Mouse (Mus musculus) CH12.LX (cell line): Measurements from ENCODE around the gene Fgfbp3. TPM values are rescaled to one million over a fixed set of nuclear protein-coding genes. Genes with fewer than 3 reads are reported as not detected.

Experiments used
- DNase-seq: peaks from one replicate; pipeline ENCODE4 v3.0.0-alpha.2; 2013; ENCODE audit errors: extremely low read depth
- H3K27ac ChIP-seq: 2 replicates; pipeline ENCODE4 v1.5.1; 2012; ENCODE audit warnings: low read depth, mild to moderate bottlenecking, control low read depth, moderate library complexity; ENCODE audit not compliant: insufficient read depth
- H3K27me3 ChIP-seq: replicated peaks from 2 replicates; pipeline ENCODE3; 2012; ENCODE audit warnings: inconsistent platforms
- H3K36me3 ChIP-seq, 2 experiments: replicated peaks in 1 of 2; 2 replicates each; pipeline versions ENCODE3 to v1.6.1; 2012; ENCODE audit warnings: inconsistent platforms in 1 of 2, low read length in 1 of 2, mild to moderate bottlenecking in 1 of 2, mixed read lengths in 1 of 2, moderate library complexity in 1 of 2; ENCODE audit not compliant: control insufficient read depth in 1 of 2, insufficient read depth in 1 of 2
- H3K4me1 ChIP-seq, 2 experiments: 2 replicates each; pipeline ENCODE4 v1.6.1; 2012; ENCODE audit warnings: inconsistent platforms in 1 of 2, moderate library complexity in 1 of 2; ENCODE audit not compliant: insufficient read depth in 2 of 2, control insufficient read depth in 1 of 2
- H3K4me2 ChIP-seq: 2 replicates; pipeline ENCODE4 v1.6.1; 2012; ENCODE audit warnings: low read depth, mild to moderate bottlenecking, control low read depth; ENCODE audit not compliant: poor library complexity, insufficient read depth, severe bottlenecking
- H3K4me3 ChIP-seq, 3 experiments: fragments of 150-350 bp in 1 of 3; sonication (generic) in 1 of 3; replicated peaks in 1 of 3; 2 replicates each; pipeline versions ENCODE3 to v1.5.1; 2011 to 2012; ENCODE audit warnings: low read depth in 2 of 3, low read length in 2 of 3, mild to moderate bottlenecking in 2 of 3, moderate library complexity in 2 of 3, control low read depth in 1 of 3, improper control_type of control experiment in 1 of 3, inconsistent platforms in 1 of 3, mixed read lengths in 1 of 3; ENCODE audit not compliant: poor library complexity in 1 of 3
- H3K79me2 ChIP-seq: replicated peaks from 2 replicates; pipeline ENCODE4 v1.6.1; 2012; ENCODE audit warnings: mild to moderate bottlenecking, moderate library complexity; ENCODE audit not compliant: control insufficient read depth, poor library complexity, insufficient read depth, severe bottlenecking; ENCODE audit errors: extremely low read depth
- H3K9ac ChIP-seq: 2 replicates; pipeline ENCODE4 v1.6.1; 2012; ENCODE audit warnings: low read depth, mild to moderate bottlenecking, control low read depth, moderate library complexity; ENCODE audit not compliant: insufficient read depth
- H3K9me3 ChIP-seq: replicated peaks from 2 replicates; pipeline ENCODE3; 2012; ENCODE audit warnings: low read length, inconsistent platforms, mixed read lengths
- CHD1 ChIP-seq: IDR thresholded peaks from 2 replicates; pipeline ENCODE4 v1.6.1; 2012; ENCODE audit warnings: low read depth, low read length, improper control_type of control experiment, inconsistent platforms
- CHD2 ChIP-seq: IDR thresholded peaks from 2 replicates; pipeline ENCODE4 v1.6.1; 2011; ENCODE audit warnings: low read length, improper control_type of control experiment
- CTCF ChIP-seq, 2 experiments: IDR thresholded peaks in 1 of 2; conservative IDR thresholded peaks in 1 of 2; 2 replicates each; pipeline ENCODE4 v1.5.1; 2011 to 2012; ENCODE audit warnings: low read depth in 2 of 2, low read length in 2 of 2, improper control_type of control experiment in 1 of 2, inconsistent platforms in 1 of 2, mild to moderate bottlenecking in 1 of 2, moderate library complexity in 1 of 2
- ELF1 ChIP-seq: IDR thresholded peaks from 2 replicates; pipeline ENCODE4 v1.6.1; 2014; ENCODE audit warnings: low read depth, mild to moderate bottlenecking, inconsistent platforms, low read length, improper control_type of control experiment
- EP300 ChIP-seq: IDR thresholded peaks from 2 replicates; pipeline ENCODE4 v1.6.1; 2011; ENCODE audit warnings: low read length, improper control_type of control experiment
- ETS1 ChIP-seq: conservative IDR thresholded peaks from 2 replicates; pipeline ENCODE4 v1.6.1; 2012; ENCODE audit warnings: low read depth, mild to moderate bottlenecking, inconsistent platforms, low read length, improper control_type of control experiment, moderate library complexity
- GABPA ChIP-seq: IDR thresholded peaks from 2 replicates; pipeline ENCODE4 v1.6.1; 2012; ENCODE audit warnings: low read depth, low read length, improper control_type of control experiment, inconsistent platforms; ENCODE audit not compliant: insufficient replicate concordance
- HCFC1 ChIP-seq: IDR thresholded peaks from 2 replicates; pipeline ENCODE4 v1.6.1; 2012; ENCODE audit warnings: low read depth, mild to moderate bottlenecking, inconsistent platforms, low read length, improper control_type of control experiment
- IRF4 ChIP-seq: IDR thresholded peaks from 2 replicates; pipeline ENCODE4 v1.6.1; 2014; ENCODE audit warnings: low read depth, mild to moderate bottlenecking, inconsistent platforms, low read length, improper control_type of control experiment
- KAT2A ChIP-seq: IDR thresholded peaks from 2 replicates; pipeline ENCODE4 v1.6.1; 2012; ENCODE audit warnings: low read length, improper control_type of control experiment, inconsistent platforms; ENCODE audit not compliant: insufficient replicate concordance
- MAFK ChIP-seq: IDR thresholded peaks from 2 replicates; pipeline ENCODE4 v1.6.1; 2011; ENCODE audit warnings: low read length, improper control_type of control experiment; ENCODE audit not compliant: insufficient replicate concordance
- MAX ChIP-seq: IDR thresholded peaks from 2 replicates; pipeline ENCODE4 v1.6.1; 2011; ENCODE audit warnings: low read length, improper control_type of control experiment
- MEF2A ChIP-seq: IDR thresholded peaks from 2 replicates; pipeline ENCODE4 v1.6.1; 2014; ENCODE audit warnings: low read depth, mild to moderate bottlenecking, inconsistent platforms, low read length, improper control_type of control experiment, borderline replicate concordance
- MXI1 ChIP-seq: IDR thresholded peaks from 2 replicates; pipeline ENCODE4 v1.6.1; 2011; ENCODE audit warnings: mild to moderate bottlenecking, low read depth, low read length, improper control_type of control experiment
- MYC ChIP-seq: IDR thresholded peaks from 2 replicates; pipeline ENCODE4 v1.6.1; 2011; ENCODE audit warnings: low read depth, mild to moderate bottlenecking, improper control_type of control experiment, low read length
- NELFE ChIP-seq: IDR thresholded peaks from 2 replicates; pipeline ENCODE4 v1.6.1; 2011; ENCODE audit warnings: low read depth, low read length, improper control_type of control experiment
- NRF1 ChIP-seq: IDR thresholded peaks from 2 replicates; pipeline ENCODE4 v1.6.1; 2014; ENCODE audit warnings: low read depth, mild to moderate bottlenecking, inconsistent platforms, low read length, improper control_type of control experiment, moderate library complexity
- POLR2A ChIP-seq: IDR thresholded peaks from 2 replicates; pipeline ENCODE4 v1.6.1; 2011; ENCODE audit warnings: low read depth, mild to moderate bottlenecking, improper control_type of control experiment, low read length
- RAD21 ChIP-seq: IDR thresholded peaks from 2 replicates; pipeline ENCODE4 v1.6.1; 2011; ENCODE audit warnings: low read depth, mild to moderate bottlenecking, low read length, improper control_type of control experiment, moderate library complexity
- RCOR1 ChIP-seq: conservative IDR thresholded peaks from 2 replicates; pipeline ENCODE4 v1.6.1; 2012; ENCODE audit warnings: low read depth, mild to moderate bottlenecking, inconsistent platforms, low read length, improper control_type of control experiment
- SIN3A ChIP-seq: IDR thresholded peaks from 2 replicates; pipeline ENCODE4 v1.6.1; 2012; ENCODE audit warnings: low read length, improper control_type of control experiment, inconsistent platforms
- SMC3 ChIP-seq: IDR thresholded peaks from 2 replicates; pipeline ENCODE4 v1.6.1; 2011; ENCODE audit warnings: low read depth, low read length, improper control_type of control experiment
- TCF12 ChIP-seq: IDR thresholded peaks from 2 replicates; pipeline ENCODE4 v1.6.1; 2014; ENCODE audit warnings: low read depth, mild to moderate bottlenecking, inconsistent platforms, low read length, improper control_type of control experiment
- UBTF ChIP-seq: IDR thresholded peaks from 2 replicates; pipeline ENCODE4 v1.6.1; 2012; ENCODE audit warnings: low read depth, mild to moderate bottlenecking, inconsistent platforms, low read length, improper control_type of control experiment, moderate library complexity
- USF1 ChIP-seq: IDR thresholded peaks from 2 replicates; pipeline ENCODE4 v1.6.1; 2014; ENCODE audit warnings: low read depth, mild to moderate bottlenecking, inconsistent platforms, low read length, improper control_type of control experiment
- USF2 ChIP-seq: conservative IDR thresholded peaks from 2 replicates; pipeline ENCODE4 v1.6.1; 2011; ENCODE audit warnings: low read depth, low read length, improper control_type of control experiment
- ZKSCAN1 ChIP-seq: IDR thresholded peaks from 2 replicates; pipeline ENCODE4 v1.6.1; 2012; ENCODE audit warnings: low read depth, inconsistent platforms, low read length, improper control_type of control experiment, borderline replicate concordance
- ZMIZ1 ChIP-seq: IDR thresholded peaks from 2 replicates; pipeline ENCODE4 v1.6.1; 2012; ENCODE audit warnings: low read depth, mild to moderate bottlenecking, inconsistent platforms, low read length, improper control_type of control experiment
- ZNF384 ChIP-seq: IDR thresholded peaks from 2 replicates; pipeline ENCODE4 v1.6.1; 2012; ENCODE audit warnings: low read depth, low read length, improper control_type of control experiment, inconsistent platforms
- dilution Hi-C: fragments of 300-500 bp; cut with MboI; formaldehyde crosslinking; loops from 2 replicates; pipeline ENCODE4 v1.14.3; 2020; ENCODE audit warnings: low sequenced_read_pairs; ENCODE audit not compliant: extremely low pct_unique_long_range_greater_than_20kb, extremely low pct_ligation_motif_present
- in situ Hi-C: fragments of 300-500 bp; cut with MboI; formaldehyde crosslinking; loops from 3 replicates; pipeline ENCODE4 v1.14.3; 2019; ENCODE audit warnings: low sequenced_read_pairs, low pct_ligation_motif_present, low pct_unique_long_range_greater_than_20kb, mixed read lengths
- polyA plus RNA-seq: library from polyadenylated mRNA; unstranded; fragments of >175 nt; gene quantifications from 2 replicates; pipeline ENCODE4 v1.2.1, GENCODE M21; 2012; ENCODE audit warnings: low read depth; ENCODE audit not compliant: insufficient read length
- total RNA-seq, 2 experiments: library from RNA; depleted of rRNA; stranded (reverse); fragments of 300-350 nt in 1 of 2; fragments of >200 nt in 1 of 2; gene quantifications; 2 replicates each; pipeline ENCODE4 v1.2.3; 2012 to 2014

Gene Fgfbp3
- total and polyA plus RNA-seq, 3 experiments, result 0.64 to 2.1 (median 1.6) TPM

DNA sequence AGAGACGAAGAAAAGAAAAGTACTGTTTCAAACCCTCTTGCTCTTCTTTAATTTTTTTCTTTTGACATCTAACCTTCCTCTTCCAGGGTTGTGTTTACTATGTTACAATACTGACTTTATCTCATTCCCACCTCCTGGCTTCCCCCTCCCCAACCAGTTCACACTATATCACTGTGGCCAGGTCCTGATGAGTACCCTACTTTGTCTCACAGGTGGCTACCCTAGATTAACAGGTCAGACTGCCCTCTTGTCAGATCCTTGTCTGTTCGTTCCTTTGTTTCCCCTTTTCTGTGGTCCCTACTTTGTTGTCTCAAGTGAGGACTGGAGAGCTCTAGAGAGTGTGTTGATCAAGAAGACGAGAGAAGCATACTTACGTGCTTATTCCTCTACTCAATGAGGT is 16.9 kb upstream of the Fgfbp3 start:
- Histone ChIP-seq H3K9me3 (no peaks in the 10 kb centered on the region), H3K79me2 (peaks cover 80% of the 10 kb centered on the region)
- TF ChIP-seq KAT2A, result no peak
- TF ChIP-seq NELFE, result no peak
- no peak for TF ChIP-seq CHD1
- no peak for TF ChIP-seq NRF1
- TF ChIP-seq ETS1, result no peak
- no peak for TF ChIP-seq SMC3
- TF ChIP-seq CTCF (conservative IDR thresholded peaks at IDR 0.05 in 1 of 2, IDR thresholded peaks at IDR 0.05 in 1 of 2; ENCODE audit: low read depth in 2 of 2, low read length in 2 of 2), result no peak
- no peak for TF ChIP-seq MAX
- TF ChIP-seq CHD2, result no peak
- no peak for TF ChIP-seq ZMIZ1
- no peak for TF ChIP-seq POLR2A
- no peak for TF ChIP-seq ZNF384
- no peak for TF ChIP-seq IRF4
- TF ChIP-seq ZKSCAN1, result no peak
- no peak for TF ChIP-seq GABPA
- no peak for TF ChIP-seq SIN3A
- TF ChIP-seq RCOR1, result no peak
- no peak for TF ChIP-seq ELF1
- no peak for TF ChIP-seq EP300
- TF ChIP-seq HCFC1, result no peak
- TF ChIP-seq, all 38 proteins: peak for 0
- Histone ChIP-seq H3K4me3 (no peak overlapping the region), H3K27ac (no peak overlapping the region), H3K36me3 (peaks cover 3 to 31% of the 10 kb centered on the region in 2 experiments), H3K27me3 (no peaks in the 10 kb centered on the region), H3K4me1 (peaks cover 0 to 17% of the 10 kb centered on the region in 2 experiments; a peak in 2 of 4 replicates), H3K4me2 (no peak overlapping the region), H3K9ac (no peak overlapping the region)
- dilution Hi-C loops (no loop called here), in situ Hi-C loops (no loop called here)
- no peak for DNase-seq

DNA sequence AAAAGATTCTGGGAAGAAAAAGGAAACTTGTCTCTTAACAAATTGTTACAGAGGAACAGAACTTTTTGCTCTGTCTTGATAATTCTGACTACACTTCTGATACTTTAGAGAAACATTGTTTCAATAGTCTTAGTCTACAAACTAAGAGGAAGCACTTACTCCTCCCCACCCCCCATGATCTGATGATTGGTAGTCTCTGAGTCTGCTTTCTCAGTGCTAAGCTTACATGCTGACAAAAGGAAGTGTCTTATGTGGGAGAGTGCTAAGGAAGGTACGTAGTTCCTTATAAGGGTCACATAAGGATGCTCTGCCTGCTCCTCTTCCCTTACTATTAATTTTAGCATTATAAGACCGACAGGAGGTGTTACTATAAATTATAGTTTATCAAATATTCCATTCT is 13.2 kb upstream of the Fgfbp3 start:
- Histone ChIP-seq H3K27ac (no peak overlapping the region), H3K4me3 (no peak overlapping the region), H3K36me3 (peaks cover 3 to 23% of the 10 kb centered on the region in 2 experiments), H3K27me3 (no peaks in the 10 kb centered on the region), H3K9ac (no peak overlapping the region), H3K4me2 (no peak overlapping the region), H3K9me3 (no peaks in the 10 kb centered on the region), H3K79me2 (peaks cover 83% of the 10 kb centered on the region), H3K4me1 (peaks cover 3 to 26% of the 10 kb centered on the region in 2 experiments; a peak in 3 of 4 replicates)
- in situ Hi-C loops (no loop called here), dilution Hi-C loops (no loop called here)
- peak; percentile 21 for DNase-seq
- TF ChIP-seq USF2 (no peak), MAFK (no peak), CTCF (conservative IDR thresholded peaks at IDR 0.05 in 1 of 2, IDR thresholded peaks at IDR 0.05 in 1 of 2; ENCODE audit: low read depth in 2 of 2, low read length in 2 of 2) (no peak), CHD2 (no peak), NRF1 (no peak), RAD21 (no peak), UBTF (no peak), SIN3A (no peak), MYC (no peak), MXI1 (no peak), KAT2A (no peak), ELF1 (no peak), USF1 (no peak), TCF12 (no peak), MEF2A (no peak)
